Mouse (Mus musculus) splenic B cell, adult 2 months (primary cell): Measurements from ENCODE around the gene Gm5741.
"Not testable (repeated sequence)": the region's sequence is repeated elsewhere in the genome, so short reads cannot be mapped to it uniquely, and the experiment has no call there.

Source experiments
- DNase-seq: peaks from one replicate; pipeline ENCODE4 v3.0.0-alpha.2; 2011; ENCODE audit warnings: low read depth, low spot score
- H3K27me3 ChIP-seq: 2 replicates; pipeline ENCODE4 v1.6.1; 2012; ENCODE audit warnings: mild to moderate bottlenecking, low read length, moderate library complexity, mixed read lengths; ENCODE audit not compliant: control insufficient read depth, poor library complexity, insufficient read depth, severe bottlenecking
- H3K36me3 ChIP-seq: 2 replicates; pipeline ENCODE4 v1.6.1; 2012; ENCODE audit warnings: mild to moderate bottlenecking, low read length, moderate library complexity, mixed read lengths; ENCODE audit not compliant: control insufficient read depth, poor library complexity, insufficient read depth, severe bottlenecking

Gene Gm5741

DNA sequence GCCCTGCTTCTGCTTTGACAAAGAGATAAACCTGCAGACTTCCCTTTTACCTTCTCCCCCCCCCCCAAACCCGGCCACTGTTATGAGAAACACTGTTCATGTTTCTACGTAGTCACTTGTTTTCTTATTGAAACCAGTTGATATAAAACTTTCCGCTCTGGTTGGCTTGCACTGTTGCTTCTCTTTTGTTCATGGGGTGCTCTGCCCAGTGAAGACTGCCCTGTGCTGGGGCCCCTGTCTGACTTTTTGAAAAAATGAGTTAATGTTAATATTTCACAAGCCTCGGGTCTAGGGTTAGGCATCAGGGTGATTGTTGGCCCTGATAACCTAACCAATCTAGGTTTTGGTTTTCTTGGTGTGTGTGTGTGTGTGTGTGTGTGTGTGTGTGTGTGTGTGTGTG, 14.4 kb upstream of the Gm5741 start:
- peak; percentile 39 for DNase-seq

DNA sequence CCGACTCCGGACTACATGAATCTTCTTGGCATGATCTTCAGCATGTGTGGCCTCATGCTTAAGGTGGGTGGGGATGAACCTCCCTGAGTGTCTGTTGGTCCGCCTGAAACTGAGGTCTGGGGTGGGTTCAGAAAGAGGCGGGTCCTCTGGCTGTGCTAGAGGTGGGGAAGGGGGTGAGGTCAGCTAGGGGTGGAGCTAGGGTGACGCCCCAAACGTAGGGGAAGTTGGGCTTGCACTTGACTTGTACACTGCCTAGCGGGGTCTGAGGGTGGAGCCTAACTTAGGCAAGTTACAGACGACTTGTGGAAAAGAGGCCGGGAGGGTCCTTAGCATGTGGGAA, 13.4 kb upstream of the Gm5741 start, which contains the start of gene Wdr83:
TSS of gene Wdr83 (minus strand) at position 91 of the 340 bp plus-strand sequence.
- H3K36me3 ChIP-seq: no peaks in the 10 kb centered on the region; the same call in 1 of the 2 replicates
- DNase-seq: peak; percentile 82

More for the DNA sequence above, 14.4 kb upstream of the Gm5741 start:
- H3K36me3 ChIP-seq, H3K27me3 ChIP-seq: not testable (repeated sequence)

DNA sequence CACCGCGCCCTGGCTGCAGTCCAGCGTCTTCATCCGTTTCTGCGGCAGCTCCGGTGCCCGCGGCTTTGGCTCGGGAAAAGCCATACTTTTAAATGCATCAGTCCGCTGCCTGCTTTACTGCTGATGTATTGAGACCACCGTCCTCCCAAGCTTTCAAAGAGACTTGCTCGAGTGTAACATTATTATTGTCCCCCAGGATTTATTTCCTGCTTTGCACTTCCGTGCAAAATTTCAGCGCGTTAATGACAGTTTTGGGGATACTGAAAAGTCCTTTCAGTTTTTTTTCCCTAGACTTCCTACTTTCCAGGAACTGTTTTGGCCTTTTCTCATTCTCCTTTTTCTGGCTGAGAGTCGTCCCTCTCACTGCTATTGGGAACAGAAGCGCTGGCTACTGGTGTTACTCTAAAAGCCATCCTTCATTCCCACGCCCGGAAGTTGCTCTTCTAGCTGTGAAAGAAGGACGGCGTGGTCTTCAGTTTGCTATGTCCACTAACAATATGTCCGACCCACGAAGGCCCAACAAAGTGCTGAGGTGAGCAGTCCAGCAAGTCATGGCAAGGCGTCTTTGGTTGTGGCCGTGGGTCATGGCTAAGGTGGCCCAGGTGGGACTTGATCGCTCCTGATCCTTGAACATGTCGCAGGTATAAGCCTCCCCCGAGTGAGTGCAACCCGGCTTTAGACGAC, 12.9 kb upstream of the Gm5741 start, which contains the start of gene Wdr83os:
TSS of gene Wdr83os (plus strand) at position 209 of the 684 bp plus-strand sequence.
- DNase-seq: peak; percentile 77
- Histone ChIP-seq H3K27me3 (no peaks in the 10 kb centered on the region), H3K36me3 (no peaks in the 10 kb centered on the region; the same call in 1 of the 2 replicates)

More for the DNA sequence above, 13.4 kb upstream of the Gm5741 start, which contains the start of gene Wdr83:
- no peaks in the 10 kb centered on the region for H3K27me3 ChIP-seq

DNA sequence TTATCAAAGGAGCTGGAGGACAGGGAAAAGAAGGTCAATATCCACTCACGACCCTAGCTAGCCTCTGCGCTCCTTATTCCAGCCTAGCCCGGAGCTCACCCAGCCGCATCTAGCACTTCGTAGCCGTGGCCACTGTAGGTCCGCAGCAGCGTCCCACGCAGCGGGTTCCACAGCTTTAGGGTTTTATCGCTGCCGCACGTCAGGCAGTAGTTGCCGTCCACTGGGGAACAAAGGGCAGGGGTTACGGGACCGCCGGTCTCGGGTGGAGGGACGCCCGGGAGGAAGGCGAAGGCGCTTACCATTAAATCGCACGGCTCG, 12.4 kb upstream of the Gm5741 start:
- DNase-seq: no peak
- no peaks in the 10 kb centered on the region for H3K27me3 ChIP-seq
- no peaks in the 10 kb centered on the region; the same call in 1 of the 2 replicates for H3K36me3 ChIP-seq

DNA sequence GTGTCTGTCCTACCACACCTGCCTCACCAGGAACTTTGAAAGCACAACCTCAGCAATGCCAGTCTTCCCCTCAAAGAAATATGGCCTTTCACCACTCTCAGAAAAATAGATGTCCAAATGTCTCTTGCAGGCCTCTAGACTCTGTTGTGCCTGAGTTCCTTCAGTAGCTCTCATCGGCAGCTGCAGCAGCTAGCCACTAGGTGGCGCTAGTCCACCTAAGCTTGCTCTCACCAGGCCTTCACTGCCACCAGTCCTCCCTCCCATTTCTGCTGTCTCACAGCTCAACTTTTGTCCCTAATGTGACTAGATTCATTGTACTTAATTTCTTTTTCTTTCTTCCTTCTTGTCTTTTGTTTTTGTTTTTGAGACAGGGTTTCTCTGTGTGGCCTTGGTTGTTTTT, 9.2 kb upstream of the Gm5741 start:
- Histone ChIP-seq H3K36me3 (peaks cover 8% of the 10 kb centered on the region), H3K27me3 (no peaks in the 10 kb centered on the region)
- DNase-seq: peak; percentile 90

DNA sequence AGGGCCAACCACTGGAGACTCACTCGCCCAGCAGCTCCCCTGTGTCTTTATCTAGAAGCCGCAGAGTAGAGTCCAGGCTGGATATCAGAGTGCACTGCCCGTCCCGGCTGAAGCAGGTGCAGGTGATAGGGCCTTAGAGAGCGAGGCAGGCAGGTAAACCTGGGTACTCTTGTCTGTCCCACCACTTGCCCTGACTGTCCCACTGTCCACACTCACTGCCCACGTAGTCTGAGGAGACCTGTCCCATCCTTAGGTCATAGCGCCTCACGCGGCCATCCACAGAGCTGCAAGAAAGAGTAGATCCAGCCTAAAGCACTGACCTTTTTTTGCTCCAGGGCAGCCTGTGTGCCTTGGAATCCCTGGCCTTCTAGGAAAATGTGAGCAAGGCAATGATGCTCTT, 8.2 kb upstream of the Gm5741 start:
- H3K27me3 ChIP-seq: no peaks in the 10 kb centered on the region
- no peak for DNase-seq

DNA sequence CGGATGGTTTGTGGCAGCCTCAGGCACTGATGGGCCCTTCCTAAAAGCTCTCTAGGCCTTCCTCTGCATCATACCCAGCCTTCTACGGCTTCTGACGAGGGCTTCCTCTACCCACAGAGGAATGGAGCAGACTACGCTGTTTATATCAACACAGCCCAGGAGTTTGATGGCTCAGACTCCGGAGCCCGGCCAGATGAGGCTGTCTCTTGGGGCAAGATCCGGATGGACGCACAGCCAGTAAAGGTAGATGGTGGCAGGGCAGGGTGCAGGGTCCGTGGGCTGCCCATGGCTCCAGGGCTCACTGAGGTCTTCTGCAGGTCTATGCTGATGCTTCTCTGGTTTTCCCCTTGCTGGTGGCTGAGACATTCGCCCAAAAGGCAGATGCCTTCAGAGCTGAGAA, 6.8 kb upstream of the Gm5741 start:
- DNase-seq: no peak
- H3K36me3 ChIP-seq: peaks cover 8% of the 10 kb centered on the region
- no peaks in the 10 kb centered on the region for H3K27me3 ChIP-seq

More for the DNA sequence above, 8.2 kb upstream of the Gm5741 start:
- H3K36me3 ChIP-seq: peaks cover 8% of the 10 kb centered on the region

DNA sequence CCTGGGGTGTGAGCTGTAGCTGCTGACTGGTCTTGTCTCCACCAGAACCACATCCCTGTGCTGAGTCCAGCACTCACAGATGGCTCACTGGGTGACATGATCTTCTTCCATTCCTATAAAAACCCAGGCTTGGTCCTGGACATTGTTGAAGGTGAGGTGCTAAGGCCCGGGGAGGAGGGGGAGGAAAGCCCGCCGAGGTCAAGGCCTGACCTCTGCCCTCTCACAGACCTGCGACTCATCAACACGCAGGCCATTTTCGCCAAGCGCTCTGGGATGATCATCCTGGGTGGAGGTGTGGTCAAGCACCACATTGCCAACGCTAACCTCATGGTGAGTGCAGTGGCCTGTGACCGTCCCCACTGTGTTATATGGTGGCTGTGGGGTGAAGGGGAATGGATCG, 6.4 kb upstream of the Gm5741 start:
- Histone ChIP-seq H3K27me3 (no peaks in the 10 kb centered on the region), H3K36me3 (peaks cover 8% of the 10 kb centered on the region)
- DNase-seq: no peak

DNA sequence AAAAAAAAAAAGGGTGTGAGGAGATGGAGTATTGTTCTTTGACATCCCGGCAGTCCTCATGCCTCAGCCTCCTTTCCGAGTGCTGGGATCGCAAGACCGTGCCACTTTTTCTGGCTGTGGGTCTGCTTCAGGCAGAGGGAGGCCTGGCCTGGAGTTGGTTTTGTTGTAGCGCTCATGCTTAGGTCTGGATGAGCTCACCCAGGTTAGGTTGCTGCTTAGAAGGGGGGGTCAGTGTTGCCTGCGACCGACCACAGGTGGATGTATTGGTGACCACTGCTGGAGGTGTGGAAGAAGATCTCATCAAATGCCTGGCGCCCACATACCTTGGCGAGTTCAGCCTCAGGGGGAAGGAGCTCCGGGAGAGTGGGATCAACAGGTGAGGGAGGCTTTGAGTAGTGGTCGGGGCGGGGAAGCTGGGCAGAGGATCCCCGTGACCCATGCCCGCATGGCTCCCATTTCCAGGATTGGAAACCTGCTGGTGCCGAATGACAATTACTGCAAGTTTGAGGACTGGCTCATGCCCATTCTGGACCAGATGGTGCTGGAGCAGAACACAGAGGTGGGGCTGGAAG, 5.3 kb upstream of the Gm5741 start:
- no peaks in the 10 kb centered on the region for H3K27me3 ChIP-seq

DNA sequence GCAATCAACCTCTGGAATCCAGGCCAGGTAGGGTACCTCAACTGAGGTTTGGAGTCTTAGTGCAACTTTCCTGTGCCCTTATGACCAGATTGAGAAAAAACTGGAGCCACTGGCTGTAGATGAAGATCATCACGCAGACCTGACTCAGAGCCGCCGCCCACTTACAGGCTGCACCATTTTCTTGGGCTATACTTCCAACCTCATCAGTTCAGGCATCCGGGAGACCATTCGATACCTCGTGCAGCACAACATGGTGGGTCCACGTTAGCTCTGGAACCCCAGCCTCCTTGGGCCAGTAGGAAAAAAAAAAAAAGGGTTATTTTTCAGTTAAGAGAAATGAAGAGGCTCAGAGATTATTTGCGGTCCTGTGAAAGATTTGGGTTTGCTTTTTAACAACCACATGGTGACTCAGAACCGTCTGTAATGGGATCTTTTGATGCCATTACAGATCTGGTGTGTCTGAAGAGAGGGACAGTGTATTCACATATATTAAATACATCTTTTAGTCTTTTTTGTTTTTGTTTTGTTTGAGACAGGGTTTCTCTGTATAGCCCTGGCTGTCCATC, 4.7 kb upstream of the Gm5741 start:
- Histone ChIP-seq H3K36me3 (peaks cover 8% of the 10 kb centered on the region), H3K27me3 (no peaks in the 10 kb centered on the region)
- DNase-seq: no peak

More for the DNA sequence above, 5.3 kb upstream of the Gm5741 start:
- H3K36me3 ChIP-seq: peaks cover 8% of the 10 kb centered on the region
- no peak for DNase-seq

DNA sequence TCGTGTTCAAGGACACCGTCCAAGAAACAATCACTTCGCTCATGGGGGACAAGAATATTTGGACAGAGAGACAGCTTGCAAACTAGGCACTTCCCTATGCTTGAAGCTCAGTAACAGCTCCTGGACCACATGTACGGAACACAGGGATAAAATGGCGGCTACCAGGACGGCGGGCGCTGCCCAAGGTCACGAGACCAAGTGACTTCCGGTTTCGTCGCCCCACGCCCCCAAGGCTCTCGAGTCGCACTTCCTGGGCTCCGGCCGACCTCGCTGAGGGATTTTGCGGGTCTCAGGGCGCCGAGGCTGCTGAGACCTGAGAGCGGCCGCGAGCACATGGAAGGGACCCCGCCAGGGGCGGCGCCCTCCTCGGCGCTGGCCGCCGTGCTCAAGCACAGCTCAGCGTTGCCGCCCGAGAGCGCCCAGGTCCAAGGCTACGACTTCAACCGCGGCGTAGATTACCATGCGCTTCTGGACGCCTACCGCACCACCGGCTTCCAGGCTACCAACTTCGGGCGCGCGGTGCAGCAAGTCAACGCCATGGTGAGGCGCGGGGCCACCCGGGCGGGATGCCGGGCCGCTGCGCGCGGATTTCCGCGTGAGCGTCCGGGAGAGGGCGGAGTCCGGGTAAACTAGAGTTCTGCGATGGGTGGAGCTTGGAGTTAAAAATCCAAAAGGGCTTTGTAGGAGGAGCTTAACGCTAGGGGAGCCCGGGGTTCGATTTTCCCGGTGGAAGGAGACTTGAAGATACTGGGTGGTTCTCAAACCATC, 3.9 kb upstream of the Gm5741 start, which contains the start of gene Dhps:
TSS of gene Dhps (plus strand) at position 244 of the 768 bp plus-strand sequence.
- Histone ChIP-seq H3K36me3 (peaks cover 8% of the 10 kb centered on the region), H3K27me3 (no peaks in the 10 kb centered on the region)
- DNase-seq: peak; percentile 94

DNA sequence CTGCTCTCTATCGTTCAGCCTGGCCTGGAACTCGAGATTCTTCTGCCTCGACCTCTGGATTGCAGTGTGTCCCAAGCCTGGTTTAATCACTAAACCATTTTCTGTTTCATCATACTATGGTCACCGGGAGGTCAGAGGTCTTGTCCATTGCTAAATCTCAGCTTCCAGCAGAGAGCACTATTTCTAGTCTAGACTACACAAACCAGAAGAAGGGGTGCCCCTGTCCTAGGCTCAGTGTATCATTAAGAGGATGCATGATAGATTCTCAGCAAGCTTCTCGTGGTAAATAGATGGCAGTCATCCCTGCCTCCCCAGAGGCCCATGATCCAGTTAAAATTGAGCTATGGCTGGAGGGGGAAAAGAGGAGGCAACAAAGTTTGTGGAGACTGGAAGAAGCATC, 3.3 kb upstream of the Gm5741 start:
- no peaks in the 10 kb centered on the region for H3K27me3 ChIP-seq
- peaks cover 8% of the 10 kb centered on the region for H3K36me3 ChIP-seq
- DNase-seq: no peak

DNA sequence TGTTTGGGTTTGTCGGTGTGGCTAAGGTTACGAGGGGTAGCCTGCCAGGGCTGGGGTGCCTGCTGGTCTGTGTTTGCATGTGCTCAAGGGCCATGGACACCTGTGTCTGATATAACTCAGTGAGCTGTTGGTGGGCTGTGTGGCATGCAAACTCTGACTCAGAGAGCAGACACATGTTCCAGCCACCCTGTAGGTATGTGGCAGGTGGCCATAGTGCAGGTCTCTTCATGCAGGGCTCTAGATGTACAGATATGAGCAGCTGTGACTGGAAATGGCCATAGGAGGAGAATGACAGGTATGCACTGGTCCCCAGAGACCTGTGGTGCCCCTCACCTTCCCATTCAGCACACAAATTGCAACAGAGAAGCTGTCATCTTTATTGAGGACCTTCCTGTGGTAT, 627 bp downstream of the Gm5741 start:
- H3K36me3 ChIP-seq: no peaks in the 10 kb centered on the region
- no peaks in the 10 kb centered on the region for H3K27me3 ChIP-seq
- DNase-seq: no peak

DNA sequence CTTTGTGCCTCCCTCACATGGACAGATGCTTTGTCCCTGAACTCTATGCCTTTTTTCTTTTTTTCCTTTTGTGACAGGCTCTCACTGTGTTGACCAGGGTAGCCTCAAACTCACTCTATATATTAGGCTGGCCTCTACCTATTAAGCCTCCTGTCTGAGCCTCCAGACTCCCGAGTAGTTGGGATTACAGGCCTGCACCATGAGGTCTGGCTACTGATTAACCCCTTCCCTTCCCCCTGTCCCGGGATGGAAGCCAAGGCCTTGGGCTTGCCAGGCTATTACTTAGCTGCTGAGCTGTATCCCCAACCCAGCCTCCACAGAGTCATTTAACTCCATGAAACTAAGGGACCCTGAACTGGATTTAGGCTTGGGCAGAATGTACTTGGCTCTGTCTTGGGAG, 2.6 kb downstream of the Gm5741 start:
- DNase-seq: no peak
- no peaks in the 10 kb centered on the region for H3K27me3 ChIP-seq

DNA sequence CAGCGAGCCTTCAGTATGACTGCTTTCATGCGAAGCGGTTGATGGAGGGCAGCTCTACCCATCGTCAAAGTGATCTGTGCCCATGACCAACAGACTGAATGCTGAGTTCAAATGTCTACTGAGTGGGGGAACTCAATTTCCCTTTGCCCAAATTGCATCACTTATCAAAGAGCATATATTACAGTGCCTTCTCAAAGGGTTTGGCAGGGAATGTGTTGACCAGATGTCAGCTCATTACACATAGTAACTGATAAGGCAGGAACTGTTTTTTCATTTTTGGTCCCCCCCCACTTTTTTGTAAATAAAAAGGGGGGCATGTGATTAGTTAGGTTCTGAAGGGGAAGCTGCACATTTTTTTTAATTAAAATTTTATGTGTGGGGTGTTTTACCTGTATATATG, 5.2 kb downstream of the Gm5741 start:
- H3K36me3 ChIP-seq: no peaks in the 10 kb centered on the region
- DNase-seq: no peak
- no peaks in the 10 kb centered on the region for H3K27me3 ChIP-seq

More for the DNA sequence above, 2.6 kb downstream of the Gm5741 start:
- no peaks in the 10 kb centered on the region for H3K36me3 ChIP-seq
